Mouse (Mus musculus): ENCODE measurements at regions not wholly inside any gene's neighbourhood (a gene's known extent, or its start where the extent isn't known, plus 50 kb on each side); places are given as distances from the start of the nearest gene placed in this dataset.
"Not testable (repeated sequence)": the region's sequence is repeated elsewhere in the genome, so short reads cannot be mapped to it uniquely, and the experiment has no call there.

DNA sequence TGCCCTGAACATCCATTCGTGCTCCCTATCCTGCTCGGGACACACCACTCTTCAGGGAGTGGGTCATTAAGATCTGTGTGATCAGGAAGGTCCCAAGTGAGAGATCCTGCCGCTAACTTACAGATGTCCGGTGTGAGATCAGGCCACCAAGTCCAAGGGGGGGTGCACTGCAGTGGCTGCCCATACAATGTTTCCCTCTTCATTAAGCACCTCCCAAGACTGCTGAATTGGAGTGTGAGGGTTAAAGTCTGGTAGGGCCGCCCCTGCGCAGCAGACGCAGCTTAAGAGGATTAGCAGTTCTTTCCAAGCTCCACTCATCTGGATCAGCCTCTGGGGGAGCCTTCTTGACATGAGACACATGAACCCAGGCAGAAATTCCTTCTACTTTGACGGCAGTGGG, 293.0 kb downstream of the Rab10 start:
- H3K27me3 ChIP-seq (replicated peaks; ENCODE audit: insufficient read depth, low read length); H3K4me1 ChIP-seq (ENCODE audit: insufficient read depth, low read depth, low read length); H3K4me2 ChIP-seq (replicated peaks; ENCODE audit: low read depth, low read length); H3K9ac ChIP-seq (replicated peaks; ENCODE audit: low read depth); H3K27ac ChIP-seq (ENCODE audit: low read length); DNase-seq (ENCODE audit: low spot score); H3K9me3 ChIP-seq (ENCODE audit: low read length); ATAC-seq; H3K4me3 ChIP-seq (ENCODE audit: low read depth, low read length); H3K36me3 ChIP-seq (ENCODE audit: insufficient read depth, low read length): not testable (repeated sequence)
- WGBS = 82% methylated on average over 8 of the region's 8 CpGs
